Mouse (Mus musculus) heart, embryonic 11.5 days (tissue): ENCODE results near the gene Tmem274. TPM values are rescaled to one million over a fixed set of nuclear protein-coding genes. Genes with fewer than 3 reads are reported as not detected.
A peak's percentile ranks its signal among the peaks of the same experiment; 100 is the strongest.

Experiments
- ATAC-seq: fragments of 200-750 bp; cut with Nextera tagmentation; replicated peaks from 2 replicates; pipeline ENCODE4 v1.8.0; 2017; ENCODE audit warnings: moderate library complexity; ENCODE audit not compliant: insufficient number of reproducible peaks, low FRiP score, low TSS enrichment
- H3K27ac ChIP-seq: fragments of 300-500 bp; sonication (generic); 2 replicates; pipeline ENCODE4 v1.5.1; 2014; ENCODE audit warnings: mild to moderate bottlenecking, low read depth, low read length
- H3K27me3 ChIP-seq: fragments of 300-500 bp; sonication (generic); 2 replicates; pipeline ENCODE4 v1.6.1; 2014; ENCODE audit warnings: mild to moderate bottlenecking, low read length, mixed read lengths; ENCODE audit not compliant: control insufficient read depth, insufficient read depth
- H3K36me3 ChIP-seq: fragments of 300-500 bp; sonication (generic); 2 replicates; pipeline ENCODE4 v1.6.1; 2014; ENCODE audit warnings: mild to moderate bottlenecking, low read length, moderate library complexity, mixed read lengths; ENCODE audit not compliant: control insufficient read depth, insufficient read depth
- H3K4me1 ChIP-seq: fragments of 300-500 bp; sonication (generic); 2 replicates; pipeline ENCODE4 v1.6.1; 2014; ENCODE audit warnings: low read length; ENCODE audit not compliant: control insufficient read depth, insufficient read depth
- H3K4me2 ChIP-seq: fragments of 300-500 bp; sonication (generic); 2 replicates; pipeline ENCODE4 v1.6.1; 2014; ENCODE audit warnings: mild to moderate bottlenecking, moderate library complexity
- H3K4me3 ChIP-seq: fragments of 300-500 bp; sonication (generic); 2 replicates; pipeline ENCODE4 v1.5.1; 2014; ENCODE audit warnings: low read depth, low read length
- H3K9ac ChIP-seq: fragments of 300-500 bp; sonication (generic); 2 replicates; pipeline ENCODE4 v1.6.1; 2014; ENCODE audit warnings: mild to moderate bottlenecking, low read depth, low read length, moderate library complexity
- H3K9me3 ChIP-seq: fragments of 300-500 bp; sonication (generic); replicated peaks from 2 replicates; pipeline ENCODE4 v1.6.1; 2016; ENCODE audit warnings: low read length; ENCODE audit not compliant: control insufficient read depth
- WGBS: fragments of 180-500 bp; shearing (Covaris S2); extraction: QIAGEN DNeasy Blood & Tissue Kit; methylation state at CpG from one replicate; pipeline ENCODE4 v1.1.7; 2014; ENCODE audit not compliant: insufficient replicate concordance; 5-methylcytosine and 5-hydroxymethylcytosine counted together
- polyA plus RNA-seq: library from polyadenylated mRNA; unstranded; fragments of >200 nt; fragmentation: Nextera tagmentation; extraction: Ambion mirVana; gene quantifications from 2 replicates; pipeline ENCODE4 v1.2.1, GENCODE M21; 2014

Tmem274 gene
- polyA plus RNA-seq, 1 experiment from 2014 or later = not detected

GRCm38 (mm10) chr4:149523961-149524360 is 46.8 kb downstream of the Tmem274 start:
- H3K27ac ChIP-seq = no peak overlapping the region
- no peak for ATAC-seq
- peaks cover 23% of the 10 kb centered on the region for H3K4me1 ChIP-seq
- H3K4me2 ChIP-seq = no peak overlapping the region
- no peak overlapping the region for H3K9ac ChIP-seq
- H3K9me3 ChIP-seq = no peaks in the 10 kb centered on the region
- no peak overlapping the region for H3K4me3 ChIP-seq
- H3K36me3 ChIP-seq = no peaks in the 10 kb centered on the region
- no peaks in the 10 kb centered on the region for H3K27me3 ChIP-seq
- 84% methylated on average over 6 of the region's 6 CpGs for WGBS

DNA sequence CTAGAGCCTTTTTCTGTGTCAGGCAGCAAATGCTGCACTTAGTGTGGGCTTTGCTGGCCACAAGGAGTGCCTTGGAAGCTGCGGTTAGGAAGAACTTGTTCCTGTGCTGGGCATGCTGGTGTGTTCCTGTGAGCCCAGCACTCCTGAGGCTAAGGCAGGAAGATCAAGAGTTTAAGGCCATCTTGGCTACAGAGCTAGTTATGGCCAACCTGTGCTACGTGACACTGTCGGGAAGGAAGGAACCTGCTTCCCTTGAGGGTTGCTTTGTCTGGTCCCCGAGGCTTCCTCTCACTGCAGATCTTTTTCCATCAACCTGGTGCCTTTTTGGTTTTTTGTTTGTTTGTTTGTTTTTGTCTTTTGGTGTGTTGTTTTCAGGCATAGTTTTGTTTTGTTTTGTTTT is 48.0 kb downstream of the Tmem274 start:
- Histone ChIP-seq H3K9ac (no peak overlapping the region), H3K27ac (no peak overlapping the region), H3K4me2 (no peak overlapping the region), H3K27me3 (no peaks in the 10 kb centered on the region), H3K9me3 (no peaks in the 10 kb centered on the region), H3K4me1 (peaks cover 30% of the 10 kb centered on the region), H3K4me3 (no peak overlapping the region), H3K36me3 (no peaks in the 10 kb centered on the region)
- no peak for ATAC-seq
- 77% methylated on average over 4 of the region's 4 CpGs for WGBS

DNA sequence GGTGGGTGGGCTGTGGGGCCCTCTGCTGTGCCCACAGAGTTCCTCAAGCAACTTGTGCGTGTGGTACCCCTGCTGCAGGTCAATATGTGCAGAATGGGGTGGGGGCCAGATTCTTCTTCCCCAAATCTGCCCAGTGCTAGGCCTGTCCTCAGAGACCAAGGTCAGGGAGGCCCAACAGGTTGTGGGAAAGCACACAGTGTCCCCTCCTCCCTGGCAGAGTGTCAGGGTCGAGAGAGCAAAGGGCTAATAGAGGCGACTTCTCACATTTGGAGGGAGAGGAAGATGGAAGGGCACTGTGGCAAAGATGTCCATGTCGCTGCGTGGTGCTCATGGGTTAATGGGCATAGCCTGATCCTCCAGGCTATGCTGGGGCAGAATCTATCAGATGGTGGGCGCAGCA is 48.6 kb downstream of the Tmem274 start:
- WGBS = 71% methylated on average over 6 of the region's 6 CpGs
- Histone ChIP-seq H3K27ac (no peak overlapping the region), H3K27me3 (no peaks in the 10 kb centered on the region), H3K4me1 (peaks cover 31% of the 10 kb centered on the region), H3K9me3 (no peaks in the 10 kb centered on the region), H3K4me3 (no peak overlapping the region), H3K4me2 (no peak overlapping the region), H3K9ac (no peak overlapping the region), H3K36me3 (no peaks in the 10 kb centered on the region)
- ATAC-seq = no peak

GRCm38 (mm10) chr4:149526330-149526729 is 49.2 kb downstream of the Tmem274 start:
- 58% methylated on average over 7 of the region's 7 CpGs for WGBS
- Histone ChIP-seq H3K4me3 (no peak overlapping the region), H3K9ac (no peak overlapping the region), H3K4me1 (peaks cover 31% of the 10 kb centered on the region), H3K4me2 (no peak overlapping the region), H3K36me3 (no peaks in the 10 kb centered on the region), H3K27ac (no peak overlapping the region), H3K27me3 (no peaks in the 10 kb centered on the region), H3K9me3 (no peaks in the 10 kb centered on the region)
- ATAC-seq = no peak

GRCm38 (mm10) chr4:149527621-149528354 is 50.6 kb downstream of the Tmem274 start:
- H3K4me3 ChIP-seq = no peak overlapping the region
- no peak overlapping the region for H3K9ac ChIP-seq
- no peaks in the 10 kb centered on the region for H3K36me3 ChIP-seq
- ATAC-seq = no peak
- H3K4me1 ChIP-seq = peaks cover 28% of the 10 kb centered on the region
- H3K4me2 ChIP-seq = no peak overlapping the region
- no peak overlapping the region for H3K27ac ChIP-seq
- H3K27me3 ChIP-seq = no peaks in the 10 kb centered on the region
- H3K9me3 ChIP-seq = no peaks in the 10 kb centered on the region
- 63% methylated on average over 15 of the region's 15 CpGs for WGBS

DNA sequence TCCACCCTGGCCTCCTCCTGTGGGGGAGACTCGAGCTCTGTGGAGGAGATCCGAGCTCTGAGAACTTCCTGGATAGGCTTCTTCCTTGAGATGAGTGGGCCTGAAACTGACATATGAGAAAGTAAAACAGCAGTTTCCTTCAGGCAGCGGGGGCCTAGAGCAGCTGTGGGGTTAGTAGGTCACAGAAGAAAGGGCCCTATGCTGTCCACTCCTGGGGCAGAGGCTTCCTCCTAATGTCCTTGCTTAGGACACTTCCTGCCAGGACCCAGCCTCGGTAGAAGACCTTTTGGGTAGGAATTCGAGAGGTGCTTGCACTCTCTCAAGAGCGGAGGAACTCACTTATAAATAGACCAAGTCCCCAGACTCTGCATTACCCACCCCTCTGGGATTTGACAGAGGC is 52.5 kb downstream of the Tmem274 start:
- Histone ChIP-seq H3K4me1 (peaks cover 25% of the 10 kb centered on the region), H3K27ac (peak overlapping the region; percentile 4; the same call in 1 of the 2 replicates), H3K4me3 (no peak overlapping the region), H3K27me3 (no peaks in the 10 kb centered on the region), H3K36me3 (no peaks in the 10 kb centered on the region), H3K9ac (peak overlapping the region; percentile 43; the same call in 1 of the 2 replicates), H3K9me3 (no peaks in the 10 kb centered on the region), H3K4me2 (no peak overlapping the region)
- 41% methylated on average over 6 of the region's 6 CpGs for WGBS
- no peak for ATAC-seq

Other genes starting within 250 kb of the Tmem274 start
- 47.8 and 49.6 TPM in 2 replicates for gene Kif1b, start 169.7 kb upstream of the Tmem274 start, polyA plus RNA-seq
- gene Ube4b, start 50.6 kb upstream of the Tmem274 start, polyA plus RNA-seq = 36.3 and 41.3 TPM in 2 replicates
- gene Rbp7, start 22.4 kb upstream of the Tmem274 start, polyA plus RNA-seq = 1.2 and 2.5 TPM in 2 replicates
- gene Nmnat1, start 7.8 kb downstream of the Tmem274 start, polyA plus RNA-seq = 16.2 and 17.0 TPM in 2 replicates
- 36.7 and 43.9 TPM in 2 replicates for gene Lzic, start 7.9 kb downstream of the Tmem274 start, polyA plus RNA-seq
- 36.3 and 36.8 TPM in 2 replicates for gene Ctnnbip1, start 40.9 kb downstream of the Tmem274 start, polyA plus RNA-seq
- gene Clstn1, start 109.1 kb downstream of the Tmem274 start, polyA plus RNA-seq = 12.3 and 18.1 TPM in 2 replicates
- 2.3 and 3.2 TPM in 2 replicates for gene Pik3cd, start 225.2 kb downstream of the Tmem274 start, polyA plus RNA-seq